Mouse (Mus musculus): Measurements from ENCODE around the gene Dgat2l6.

DNA sequence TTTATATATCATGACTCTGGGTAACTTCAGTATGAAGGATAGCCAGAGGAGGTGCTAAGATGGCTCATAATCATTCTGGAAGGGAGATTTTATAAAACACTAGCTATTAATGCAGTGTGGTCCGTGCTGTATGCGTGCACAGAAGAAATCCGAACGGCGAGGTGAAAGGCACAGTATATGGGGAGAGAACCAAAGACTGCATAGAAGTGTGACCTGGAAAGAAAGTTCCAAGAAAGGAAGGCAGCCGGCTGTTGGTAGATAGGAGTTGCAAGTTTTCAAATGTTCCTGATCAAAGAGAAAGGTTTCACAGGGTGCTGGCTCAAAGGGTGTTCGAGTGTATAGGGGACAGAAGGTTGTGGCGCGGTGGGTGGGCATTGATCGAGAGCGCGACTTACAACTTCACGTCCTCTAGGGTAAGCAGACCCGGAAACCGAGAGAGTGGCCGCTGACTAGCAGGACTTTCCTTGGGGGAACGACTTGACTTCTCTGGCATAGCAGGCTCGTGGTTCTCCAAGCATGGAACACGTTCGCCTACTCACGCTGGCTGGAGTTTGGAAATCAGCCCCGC is 31.1 kb upstream of the Dgat2l6 start:
- TF ChIP-seq CTCF (IDR thresholded peaks at IDR 0.05; ENCODE audit: extremely low read depth, insufficient read depth, insufficient read length, insufficient replicate concordance), result no peak
- TF ChIP-seq POLR2A (IDR thresholded peaks at IDR 0.05; ENCODE audit: low read depth, low read length), result no peak

Data from spleen, adult 2 months (tissue).